ENCODE assay signal across 8 mouse cellular contexts in genomic region chr12:101083839-101084195, GRCm38 (mm10). TPM values are rescaled to one million over a fixed set of nuclear protein-coding genes. Genes with fewer than 3 reads are reported as not detected.
DNase-seq lines count a peak whose midpoint lies in the region; ATAC-seq and TF ChIP-seq lines count a peak whose summit lies in the region.

No protein-coding gene starts in this region.

- under 1% methylated on average over 23 of the region's 23 CpGs for WGBS in kidney, embryonic 14.5 days
- under 1% methylated on average over 21 of the region's 23 CpGs for WGBS in midbrain, postnatal 0 days

- peaks cover 10% of the 10 kb centered on the region; the same call in 1 of the 2 replicates for H3K4me1 ChIP-seq in kidney, embryonic 14.5 days (ENCODE audit: control insufficient read depth, insufficient read depth, low read length)
- peaks cover 7% of the 10 kb centered on the region for H3K4me1 ChIP-seq in midbrain, postnatal 0 days (ENCODE audit: insufficient read depth, low read length)

- no peak for ATAC-seq in kidney, embryonic 14.5 days (ENCODE audit: low FRiP score, low TSS enrichment)
- peak; percentile 63; the same call in 1 of the 2 replicates for ATAC-seq in common myeloid progenitor, adult 5-6 weeks (replicated peaks; ENCODE audit: low read depth, poor library complexity, severe bottlenecking)
- ATAC-seq in inflammation-experienced regulatory T-cells, adult 6 months = peak; percentile 24
- peak; percentile 67 for ATAC-seq in midbrain, postnatal 0 days (ENCODE audit: low FRiP score)

- peak overlapping the region; percentile 75 for H3K4me3 ChIP-seq in kidney, embryonic 14.5 days (ENCODE audit: low read length)
- peak overlapping the region; percentile 100 for H3K4me3 ChIP-seq in midbrain, postnatal 0 days (ENCODE audit: low read depth, low read length)

- peak overlapping the region; percentile 86 for H3K9ac ChIP-seq in kidney, embryonic 14.5 days (ENCODE audit: low read depth, low read length)
- peak overlapping the region; percentile 96 for H3K9ac ChIP-seq in midbrain, postnatal 0 days (replicated peaks; ENCODE audit: low read length, poor library complexity, severe bottlenecking)

- TF ChIP-seq CTCF in midbrain, postnatal 0 days (IDR thresholded peaks at IDR 0.05) = no peak

- peak overlapping the region; percentile 100 for H3K27ac ChIP-seq in kidney, embryonic 14.5 days (ENCODE audit: low read depth, low read length)
- peak overlapping the region; percentile 99 for H3K27ac ChIP-seq in midbrain, postnatal 0 days (ENCODE audit: low read depth, low read length)

- DNase-seq in kidney, adult 18-20 months = no peak
- DNase-seq in midbrain, postnatal 0 days (ENCODE audit: low spot score) = no peak
- no peak for DNase-seq in retina, postnatal 1 day
- DNase-seq in left cerebral cortex, postnatal 10 days (ENCODE audit: extremely low spot score in 1 of 2, low spot score in 2 of 2) = no peak
- DNase-seq in kidney, postnatal 36 days = no peak

- peaks cover 7% of the 10 kb centered on the region for H3K36me3 ChIP-seq in kidney, embryonic 14.5 days (ENCODE audit: control insufficient read depth, insufficient read depth, low read length)
- H3K36me3 ChIP-seq in midbrain, postnatal 0 days (ENCODE audit: insufficient read depth, low read length) = no peaks in the 10 kb centered on the region

- H3K9me3 ChIP-seq in kidney, embryonic 14.5 days (ENCODE audit: control insufficient read depth, low read length) = no peaks in the 10 kb centered on the region
- H3K9me3 ChIP-seq in midbrain, postnatal 0 days (ENCODE audit: low read length) = no peaks in the 10 kb centered on the region

- peak overlapping the region; percentile 47 for H3K4me2 ChIP-seq in kidney, embryonic 14.5 days (replicated peaks; ENCODE audit: low read depth, low read length)
- H3K4me2 ChIP-seq in midbrain, postnatal 0 days (ENCODE audit: low read depth, low read length, poor library complexity, severe bottlenecking) = peak overlapping the region; percentile 81

- intact Hi-C loops in left cerebral cortex, postnatal 10 days (cut with DNase I) = no loop called here

- no peaks in the 10 kb centered on the region for H3K27me3 ChIP-seq in kidney, embryonic 14.5 days (ENCODE audit: control insufficient read depth, insufficient read depth, low read length)
- no peaks in the 10 kb centered on the region for H3K27me3 ChIP-seq in midbrain, postnatal 0 days (ENCODE audit: insufficient read depth, low read length)

RNA-seq across cellular contexts. Expression of gene Ppp4r3a, which starts 0.3 kb away (rescaled TPM):
- polyA plus RNA-seq in kidney, embryonic 14.5 days (2014; fragmentation: Nextera tagmentation; extraction: Ambion mirVana) = 38.5 and 58.9 TPM in 2 replicates
- total RNA-seq in common myeloid progenitor, adult 5-6 weeks (2017) = 192 and 228 TPM in 2 replicates
- polyA plus RNA-seq in inflammation-experienced regulatory T-cells, adult 6 months (2017; shearing (Covaris generic)) = 10 to 100 TPM; 29.1 to 41.7 (median 32.4) TPM
- total RNA-seq in midbrain, postnatal 0 days (2014; rRNA removed) = 36.1 and 42.3 TPM in 2 replicates
- 11.4 and 16.4 TPM in 2 replicates for polyA plus RNA-seq in midbrain, postnatal 0 days (2015; fragmentation: Nextera tagmentation; extraction: Ambion mirVana)
- total RNA-seq in left cerebral cortex, postnatal 10 days (2021) = 10 to 100 TPM; 38.0 to 39.5 TPM

RNA-seq across cellular contexts. Expression of gene Ccdc88c, which starts 55.0 kb away (rescaled TPM):
- polyA plus RNA-seq in kidney, embryonic 14.5 days (2014; fragmentation: Nextera tagmentation; extraction: Ambion mirVana) = 10.4 and 15.3 TPM in 2 replicates
- 62.4 and 74.6 TPM in 2 replicates for total RNA-seq in common myeloid progenitor, adult 5-6 weeks (2017)
- 10 to 100 TPM; 65.8 to 96.2 (median 95.7) TPM for polyA plus RNA-seq in inflammation-experienced regulatory T-cells, adult 6 months (2017; shearing (Covaris generic))
- total RNA-seq in midbrain, postnatal 0 days (2014; rRNA removed) = 24.8 and 25.2 TPM in 2 replicates
- polyA plus RNA-seq in midbrain, postnatal 0 days (2015; fragmentation: Nextera tagmentation; extraction: Ambion mirVana) = 12.0 and 12.6 TPM in 2 replicates
- 10 to 100 TPM; 26.3 TPM for total RNA-seq in left cerebral cortex, postnatal 10 days (2021)
